Mouse (Mus musculus) brain, embryonic 14.5 days (tissue): ENCODE measurements around the gene Emilin3. TPM values are rescaled to one million over a fixed set of nuclear protein-coding genes. Genes with fewer than 3 reads are reported as not detected.

Experiments used
- DNase-seq: peaks from one replicate; pipeline ENCODE4 v3.0.0-alpha.2; 2011; ENCODE audit warnings: low read depth
- CTCF ChIP-seq: fragments of 200-500 bp; IDR thresholded peaks from 2 replicates; pipeline ENCODE4 v1.5.1; 2012; ENCODE audit warnings: inconsistent platforms, mild to moderate bottlenecking, moderate library complexity, borderline replicate concordance; ENCODE audit not compliant: insufficient read depth, insufficient read length; ENCODE audit errors: extremely low read depth
- POLR2A ChIP-seq: fragments of 200-500 bp; IDR thresholded peaks from 2 replicates; pipeline ENCODE4 v1.6.1; 2012; ENCODE audit warnings: mild to moderate bottlenecking, inconsistent platforms, borderline replicate concordance; ENCODE audit not compliant: poor library complexity, insufficient read depth, insufficient read length, severe bottlenecking; ENCODE audit errors: extremely low read depth
- polyA plus RNA-seq: library from polyadenylated mRNA; depleted of rRNA; stranded (reverse); fragments of >200 nt; gene quantifications from 2 replicates; pipeline ENCODE4 v1.2.3, GENCODE M21; 2012

The Emilin3 gene
- polyA plus RNA-seq, 1 experiment: 3.9 TPM

DNA sequence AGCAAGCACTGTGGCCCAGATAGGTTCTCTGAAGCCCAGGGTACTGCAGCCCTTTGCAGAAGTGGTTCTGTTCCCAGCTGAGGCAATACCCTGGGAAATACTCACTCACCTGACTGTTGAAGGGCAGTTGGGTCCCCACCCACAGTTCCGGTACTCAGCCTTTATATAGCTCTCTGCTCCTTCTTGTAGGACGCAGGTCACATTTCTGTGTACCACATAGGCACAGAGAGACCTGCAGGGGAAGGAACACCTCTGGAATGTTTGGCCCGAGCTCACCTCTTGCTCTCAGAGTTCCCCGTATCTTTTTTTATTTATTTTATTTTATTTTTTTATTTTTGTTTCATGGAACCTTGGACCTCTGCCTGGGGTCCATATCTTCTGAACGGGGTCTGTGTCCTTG, 1.5 kb downstream of the Emilin3 start:
- TF ChIP-seq CTCF (no peak), POLR2A (no peak)
- DNase-seq: no peak

DNA sequence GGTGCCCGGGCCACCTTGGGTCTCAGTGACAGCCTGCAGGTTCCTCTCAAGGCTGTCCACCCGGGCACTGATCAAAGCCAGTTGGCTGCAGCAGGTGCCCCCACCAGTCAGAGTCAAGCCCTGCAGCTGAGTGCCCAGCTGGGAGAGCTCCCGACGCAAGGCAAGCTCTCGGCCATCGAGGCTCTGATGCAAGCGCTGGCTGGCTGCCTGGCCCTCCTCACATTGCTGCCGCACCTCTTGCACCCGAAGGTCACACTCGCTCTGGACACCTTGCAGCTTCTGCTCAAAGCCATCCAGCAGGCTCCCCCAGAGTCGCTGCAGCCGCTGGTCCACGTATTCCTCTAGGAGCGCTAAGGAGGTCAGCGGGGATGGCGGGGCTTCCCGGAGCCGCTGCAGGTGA, 3.5 kb downstream of the Emilin3 start:
- TF ChIP-seq POLR2A (no peak), CTCF (no peak)
- no peak for DNase-seq

DNA sequence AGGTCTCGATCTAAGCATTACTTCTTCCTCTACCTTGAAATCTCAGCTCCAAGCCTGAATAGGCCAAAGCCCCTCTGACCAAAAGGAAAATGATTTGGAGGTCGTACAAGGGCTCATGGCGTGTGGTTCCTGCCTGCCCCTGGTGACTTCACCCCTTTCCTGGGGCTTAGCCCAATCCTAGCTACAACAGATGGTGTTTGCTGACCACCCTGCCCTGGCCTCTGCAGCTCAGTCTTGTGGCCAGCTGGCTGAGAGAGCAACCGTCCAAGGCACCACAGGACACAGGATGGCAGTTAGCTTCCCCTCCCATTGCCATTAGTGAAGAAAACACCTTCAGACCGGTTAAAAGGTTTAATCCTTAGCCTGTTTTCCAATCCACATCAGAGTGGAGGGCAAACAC, 6.0 kb downstream of the Emilin3 start:
- TF ChIP-seq CTCF (no peak), POLR2A (no peak)
- DNase-seq: no peak

DNA sequence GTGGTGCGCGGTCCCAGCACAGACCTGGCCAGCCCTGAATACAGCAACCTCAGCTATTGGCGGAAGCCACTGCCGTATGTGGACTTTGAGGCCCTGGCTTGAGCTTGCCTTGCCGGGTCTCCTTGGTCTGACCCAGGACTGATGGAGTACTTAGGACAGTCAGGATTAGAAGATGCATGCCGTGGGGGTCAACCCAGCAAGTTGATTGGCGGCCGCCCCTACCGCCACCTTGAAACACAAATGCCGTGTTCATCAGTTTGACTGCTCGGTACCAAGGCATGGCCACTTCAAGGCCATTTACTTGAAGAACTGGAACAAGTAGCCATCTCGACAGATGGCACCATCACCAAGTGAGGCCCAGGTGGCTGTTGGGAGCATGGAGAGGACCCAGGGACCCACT, 6.8 kb downstream of the Emilin3 start:
- TF ChIP-seq POLR2A (no peak), CTCF (no peak)
- no peak for DNase-seq

DNA sequence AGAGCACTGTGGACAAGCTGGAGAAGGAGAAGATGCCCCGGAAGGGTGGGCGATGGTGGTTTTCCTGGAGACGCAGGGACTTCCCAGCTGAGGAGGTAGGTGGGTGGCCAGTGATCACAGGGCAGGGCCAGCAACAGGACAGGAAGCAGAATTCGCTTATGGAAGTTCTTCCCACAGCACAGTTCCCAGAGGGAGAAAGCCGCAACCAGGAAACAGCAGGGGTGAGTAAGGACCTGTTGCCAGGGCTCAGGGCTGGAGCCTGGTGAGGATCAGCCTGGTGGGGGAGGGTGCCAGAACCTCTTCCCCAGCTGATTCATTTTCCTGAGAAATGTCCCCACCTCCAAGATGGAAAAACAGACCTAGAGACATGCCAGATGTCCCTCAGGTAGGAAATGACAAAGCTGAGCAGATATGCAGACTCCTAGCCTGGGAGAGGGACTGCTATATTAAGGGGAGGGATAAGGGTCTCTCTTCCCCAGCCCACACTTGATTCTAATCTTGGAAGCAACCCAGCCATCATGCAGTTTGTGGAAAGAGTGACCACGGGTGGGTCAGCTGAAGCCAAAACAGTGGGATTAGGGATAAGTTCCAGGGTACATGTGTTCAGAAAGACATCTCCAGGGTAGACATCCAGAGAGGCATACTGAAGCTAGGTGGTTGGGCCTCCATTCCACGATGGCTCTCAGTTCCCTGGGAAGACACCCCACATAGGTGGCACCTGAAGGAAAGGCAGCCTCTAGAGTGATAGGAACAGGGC, 10.3 kb downstream of the Emilin3 start:
- TF ChIP-seq CTCF (no peak), POLR2A (no peak)
- no peak for DNase-seq

DNA sequence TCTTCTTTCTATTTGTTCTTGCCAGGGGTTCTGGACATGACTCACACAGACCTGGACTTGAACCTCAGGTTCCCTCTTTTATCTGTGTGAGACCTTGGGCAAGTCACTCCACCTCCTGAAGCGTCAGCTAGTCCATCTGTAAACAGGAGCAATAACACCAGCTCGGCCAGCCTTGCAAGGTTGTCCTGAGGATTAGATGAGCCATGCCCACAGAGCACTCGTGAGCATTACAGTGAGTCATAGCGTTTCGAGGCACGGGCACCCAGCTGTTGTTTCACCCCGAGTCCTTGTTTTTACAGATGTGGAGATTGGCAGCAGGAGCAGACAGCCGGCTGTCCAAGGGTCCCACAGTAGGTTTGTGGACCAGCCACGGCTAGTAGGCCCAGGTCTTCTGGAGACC, 20.4 kb downstream of the Emilin3 start:
- no peak for TF ChIP-seq CTCF
- no peak for TF ChIP-seq POLR2A
- no peak for DNase-seq

DNA sequence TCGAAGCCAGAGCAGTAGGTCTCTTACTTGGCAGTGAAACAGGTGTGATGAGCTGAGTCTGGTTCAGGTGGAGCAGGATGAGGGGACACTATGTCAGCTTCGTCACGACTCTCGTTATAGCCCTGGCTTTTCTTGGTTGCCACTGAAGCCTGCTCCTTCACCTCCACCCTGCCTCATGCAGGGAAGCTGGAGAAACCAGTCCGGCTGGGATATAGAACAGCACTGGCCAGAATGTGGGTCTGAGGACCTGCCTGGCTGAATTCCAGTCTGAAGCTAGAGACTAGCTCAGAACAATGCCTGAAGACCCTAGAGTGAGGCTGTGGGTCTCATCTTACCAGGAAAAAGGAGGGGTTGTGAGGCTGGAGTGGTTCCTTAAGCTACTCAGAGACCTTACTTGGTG, 21.1 kb downstream of the Emilin3 start:
- TF ChIP-seq POLR2A (no peak), CTCF (no peak)
- no peak for DNase-seq

DNA sequence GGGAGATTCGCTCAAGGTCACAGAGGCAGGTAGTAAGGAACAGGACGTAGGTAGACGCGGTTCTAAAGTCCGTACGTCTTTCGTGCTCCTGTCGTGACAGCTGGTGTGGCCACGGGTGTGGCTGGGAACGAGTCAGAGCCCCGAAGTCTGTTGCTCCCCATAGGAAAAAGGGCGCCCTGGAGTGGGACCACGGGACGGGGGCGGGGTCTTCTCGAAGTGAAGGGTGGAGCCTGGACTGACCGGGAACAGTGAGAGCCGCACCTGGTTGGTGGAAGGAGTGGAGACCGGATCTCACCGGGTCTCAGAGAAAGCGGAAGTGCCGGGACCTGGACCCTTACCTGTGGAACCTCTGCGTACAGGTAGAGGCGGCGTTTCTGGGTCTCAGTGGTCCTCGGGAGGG, 24.3 kb downstream of the Emilin3 start:
- TF ChIP-seq CTCF (no peak), POLR2A (no peak)
- peak; percentile 23 for DNase-seq

DNA sequence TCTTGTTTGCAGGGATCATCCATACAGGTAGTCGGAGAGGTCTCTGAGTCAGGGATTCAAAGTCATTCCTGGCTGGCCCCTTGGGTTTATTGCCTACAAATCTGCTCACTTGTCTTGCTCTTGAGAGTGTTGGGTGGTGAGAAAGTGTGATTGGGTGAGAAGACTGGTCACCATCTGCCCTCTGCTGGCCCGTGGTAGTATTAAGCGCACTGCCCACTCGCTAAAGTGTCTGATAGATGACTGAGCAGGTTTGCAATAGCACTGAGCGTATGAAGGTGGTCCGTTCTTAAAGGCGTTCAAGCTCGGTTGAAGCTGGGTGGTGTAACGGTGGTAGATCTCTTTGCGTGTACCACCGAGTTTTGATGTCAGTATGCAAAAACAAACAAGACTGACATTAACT, 24.8 kb downstream of the Emilin3 start:
- TF ChIP-seq CTCF (peak; percentile 92), POLR2A (no peak)
- peak; percentile 92 for DNase-seq

DNA sequence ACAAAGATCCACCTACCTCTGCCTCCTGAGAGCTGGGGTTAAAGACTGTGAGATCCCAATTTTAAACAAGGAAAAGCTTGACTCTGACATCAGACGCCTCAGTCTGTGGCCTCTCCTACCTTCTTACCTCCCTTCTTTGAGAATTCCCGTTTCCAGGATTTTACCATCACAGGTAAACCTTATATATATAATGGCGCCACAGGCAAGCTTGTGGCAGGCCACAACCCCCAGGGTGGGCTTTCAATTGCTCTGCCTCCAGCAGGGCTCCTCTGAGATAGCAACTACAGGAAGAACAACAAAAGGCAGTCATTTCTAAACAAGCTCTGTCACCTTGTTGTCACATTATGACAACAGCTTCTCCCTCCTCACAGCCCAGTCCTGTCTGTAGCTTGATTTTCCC, 25.9 kb downstream of the Emilin3 start:
- no peak for DNase-seq
- TF ChIP-seq CTCF (no peak), POLR2A (no peak)

DNA sequence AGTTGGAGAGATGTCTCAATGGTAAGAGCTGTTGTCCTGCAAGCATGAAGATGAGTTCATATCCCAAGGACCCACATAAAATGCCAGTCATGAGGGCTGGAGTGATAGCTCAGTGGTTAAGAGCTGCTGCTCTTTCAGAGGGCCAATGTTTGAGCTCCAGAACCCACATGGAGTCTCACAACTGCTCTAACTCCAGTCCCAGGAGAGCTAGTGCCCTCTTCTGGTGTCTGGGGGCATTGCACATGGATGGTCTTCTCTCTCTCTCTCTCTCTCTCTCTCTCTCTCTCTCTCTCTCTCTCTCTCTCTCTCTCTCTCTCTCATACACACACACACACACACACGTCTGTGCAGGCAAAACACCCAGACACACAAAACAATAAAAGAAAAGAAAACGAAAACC, 27.3 kb downstream of the Emilin3 start:
- DNase-seq: peak; percentile 61
- no peak for TF ChIP-seq POLR2A
- peak; percentile 68 for TF ChIP-seq CTCF

DNA sequence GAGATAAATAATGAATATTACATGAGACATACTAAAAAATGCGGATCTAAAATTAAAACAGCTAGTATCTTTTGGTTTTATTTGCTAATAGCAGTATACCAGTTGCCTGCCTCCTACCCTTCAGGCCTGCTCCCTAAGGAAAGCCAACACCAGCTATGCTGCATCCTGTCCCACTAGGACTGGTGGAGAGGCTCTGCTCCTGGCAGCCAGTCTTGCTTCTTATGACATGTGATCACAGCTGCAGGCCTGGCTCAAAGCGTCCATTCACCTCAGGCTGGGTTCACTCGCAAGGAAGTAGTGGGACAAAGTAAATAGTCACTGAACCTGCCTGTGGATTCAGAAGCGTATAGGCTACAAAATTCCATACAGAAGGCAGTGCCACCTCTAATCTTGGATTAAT, 28.2 kb downstream of the Emilin3 start:
- no peak for TF ChIP-seq CTCF
- TF ChIP-seq POLR2A: no peak
- no peak for DNase-seq
